Mouse (Mus musculus) neural tube, embryonic 12.5 days (tissue): ENCODE data around the gene Tmem92. TPM values are rescaled to one million over a fixed set of nuclear protein-coding genes. Genes with fewer than 3 reads are reported as not detected.

Experiments
- ATAC-seq: fragments of 200-750 bp; cut with Nextera tagmentation; 2 replicates; pipeline ENCODE4 v1.8.0; 2017; ENCODE audit warnings: low read depth, mild to moderate bottlenecking, moderate TSS enrichment, moderate library complexity; ENCODE audit not compliant: low FRiP score
- H3K27ac ChIP-seq: fragments of 300-500 bp; sonication (generic); 2 replicates; pipeline ENCODE4 v1.5.1; 2016
- H3K27me3 ChIP-seq: fragments of 300-500 bp; sonication (generic); replicated peaks from 2 replicates; pipeline ENCODE4 v1.6.1; 2016; ENCODE audit warnings: mild to moderate bottlenecking
- H3K36me3 ChIP-seq: fragments of 300-500 bp; sonication (generic); 2 replicates; pipeline ENCODE4 v1.6.1; 2016; ENCODE audit warnings: mild to moderate bottlenecking
- H3K4me1 ChIP-seq: fragments of 300-500 bp; sonication (generic); 2 replicates; pipeline ENCODE4 v1.6.1; 2016
- H3K4me2 ChIP-seq: fragments of 300-500 bp; sonication (generic); replicated peaks from 2 replicates; pipeline ENCODE4 v1.6.1; 2016; ENCODE audit warnings: mild to moderate bottlenecking
- H3K4me3 ChIP-seq: fragments of 300-500 bp; sonication (generic); 2 replicates; pipeline ENCODE4 v1.5.1; 2016
- H3K9ac ChIP-seq: fragments of 300-500 bp; sonication (generic); 2 replicates; pipeline ENCODE4 v1.6.1; 2016; ENCODE audit warnings: mild to moderate bottlenecking
- H3K9me3 ChIP-seq: fragments of 300-500 bp; sonication (generic); 2 replicates; pipeline ENCODE4 v1.6.1; 2016; ENCODE audit warnings: mild to moderate bottlenecking
- WGBS: fragments of 180-500 bp; shearing (Covaris S2); methylation state at CpG from one replicate; pipeline ENCODE4 v1.1.7; 2016; 5-methylcytosine and 5-hydroxymethylcytosine counted together
- polyA plus RNA-seq: library from polyadenylated mRNA; unstranded; fragments of >200 nt; fragmentation: Nextera tagmentation; extraction: Ambion mirVana; gene quantifications from 2 replicates; pipeline ENCODE4 v1.2.1, GENCODE M21; 2016

The Tmem92 gene
- polyA plus RNA-seq, 1 experiment from 2014 or later = not detected

- Histone ChIP-seq H3K9ac (no peak overlapping the region), H3K4me1 (no peaks in the 10 kb centered on the region), H3K4me2 (no peak overlapping the region), H3K4me3 (no peak overlapping the region), H3K27ac (no peak overlapping the region), H3K27me3 (no peaks in the 10 kb centered on the region), H3K36me3 (no peaks in the 10 kb centered on the region), H3K9me3 (no peaks in the 10 kb centered on the region)
- 81% methylated on average over 7 of the region's 7 CpGs for WGBS
- ATAC-seq = no peak
Observed at GRCm38 (mm10) chr11:94760799-94761198, 21.7 kb downstream of the Tmem92 start.

- ATAC-seq = no peak
- H3K27me3 ChIP-seq = no peaks in the 10 kb centered on the region
- H3K36me3 ChIP-seq = no peaks in the 10 kb centered on the region
- H3K4me2 ChIP-seq = no peak overlapping the region
- no peak overlapping the region for H3K27ac ChIP-seq
- 92% methylated on average over 3 of the region's 3 CpGs for WGBS
- no peaks in the 10 kb centered on the region for H3K4me1 ChIP-seq
- H3K9ac ChIP-seq = no peak overlapping the region
- no peak overlapping the region for H3K4me3 ChIP-seq
- no peaks in the 10 kb centered on the region for H3K9me3 ChIP-seq
Observed at GRCm38 (mm10) chr11:94760364-94760763, 22.1 kb downstream of the Tmem92 start.

GRCm38 (mm10) chr11:94759916-94760315, 22.6 kb downstream of the Tmem92 start:
- 85% methylated on average over 6 of the region's 6 CpGs for WGBS
- H3K9ac ChIP-seq = no peak overlapping the region
- H3K27me3 ChIP-seq = no peaks in the 10 kb centered on the region
- H3K27ac ChIP-seq = no peak overlapping the region
- no peak overlapping the region for H3K4me3 ChIP-seq
- no peak for ATAC-seq
- no peaks in the 10 kb centered on the region for H3K36me3 ChIP-seq
- no peaks in the 10 kb centered on the region for H3K9me3 ChIP-seq
- no peak overlapping the region for H3K4me2 ChIP-seq
- H3K4me1 ChIP-seq = no peaks in the 10 kb centered on the region

- no peaks in the 10 kb centered on the region for H3K36me3 ChIP-seq
- no peaks in the 10 kb centered on the region for H3K27me3 ChIP-seq
- H3K4me3 ChIP-seq = no peak overlapping the region
- ATAC-seq = no peak
- no peaks in the 10 kb centered on the region for H3K4me1 ChIP-seq
- H3K4me2 ChIP-seq = no peak overlapping the region
- no peak overlapping the region for H3K9ac ChIP-seq
- 64% methylated on average over 2 of the region's 2 CpGs for WGBS
- H3K27ac ChIP-seq = no peak overlapping the region
- H3K9me3 ChIP-seq = no peaks in the 10 kb centered on the region
Observed at GRCm38 (mm10) chr11:94752946-94753713, 29.4 kb downstream of the Tmem92 start.

- 81% methylated on average over 29 of the region's 29 CpGs for WGBS
- no peak for ATAC-seq
- H3K4me1 ChIP-seq = no peaks in the 10 kb centered on the region
Observed at GRCm38 (mm10) chr11:94741732-94742272, 40.7 kb downstream of the Tmem92 start, which contains the start of gene Cdc34b. Gene Cdc34b, plus strand, starts transcription at chr11:94741782.

GRCm38 (mm10) chr11:94735746-94736145, 46.8 kb downstream of the Tmem92 start:
- 64% methylated on average over 2 of the region's 2 CpGs for WGBS

More at GRCm38 (mm10) chr11:94741732-94742272, 40.7 kb downstream of the Tmem92 start, which contains the start of gene Cdc34b:
- Histone ChIP-seq H3K4me2 (no peak within 1 kb of the TSS), H3K4me3 (no peak within 1 kb of the TSS), H3K27me3 (no peaks in the 10 kb centered on the region), H3K36me3 (no peaks in the 10 kb centered on the region), H3K9ac (no peak within 1 kb of the TSS), H3K9me3 (no peaks in the 10 kb centered on the region), H3K27ac (no peak within 1 kb of the TSS)

GRCm38 (mm10) chr11:94732773-94733172, 49.7 kb downstream of the Tmem92 start:
- no peak for ATAC-seq
- no peaks in the 10 kb centered on the region for H3K27me3 ChIP-seq
- no peaks in the 10 kb centered on the region for H3K4me1 ChIP-seq
- 45% methylated on average over 8 of the region's 8 CpGs for WGBS
- no peak overlapping the region for H3K9ac ChIP-seq
- H3K36me3 ChIP-seq = no peaks in the 10 kb centered on the region
- no peak overlapping the region for H3K27ac ChIP-seq
- H3K4me3 ChIP-seq = no peak overlapping the region
- H3K4me2 ChIP-seq = no peak overlapping the region
- H3K9me3 ChIP-seq = no peaks in the 10 kb centered on the region

More at GRCm38 (mm10) chr11:94735746-94736145, 46.8 kb downstream of the Tmem92 start:
- H3K27me3 ChIP-seq = no peaks in the 10 kb centered on the region
- no peak overlapping the region for H3K4me2 ChIP-seq
- H3K9ac ChIP-seq = no peak overlapping the region
- H3K36me3 ChIP-seq = no peaks in the 10 kb centered on the region
- H3K4me1 ChIP-seq = no peaks in the 10 kb centered on the region
- no peak overlapping the region for H3K27ac ChIP-seq
- ATAC-seq = no peak
- H3K9me3 ChIP-seq = no peaks in the 10 kb centered on the region
- no peak overlapping the region for H3K4me3 ChIP-seq

GRCm38 (mm10) chr11:94731229-94731628, 51.3 kb downstream of the Tmem92 start:
- H3K4me3 ChIP-seq = no peak overlapping the region
- H3K4me2 ChIP-seq = no peak overlapping the region
- WGBS = 90% methylated on average over 12 of the region's 12 CpGs
- no peak overlapping the region for H3K9ac ChIP-seq
- no peaks in the 10 kb centered on the region for H3K27me3 ChIP-seq
- no peaks in the 10 kb centered on the region for H3K9me3 ChIP-seq
- ATAC-seq = no peak
- no peaks in the 10 kb centered on the region for H3K4me1 ChIP-seq
- no peaks in the 10 kb centered on the region for H3K36me3 ChIP-seq
- H3K27ac ChIP-seq = no peak overlapping the region

GRCm38 (mm10) chr11:94730261-94730660, 52.2 kb downstream of the Tmem92 start:
- Histone ChIP-seq H3K36me3 (no peaks in the 10 kb centered on the region), H3K4me3 (no peak overlapping the region), H3K9ac (no peak overlapping the region), H3K9me3 (no peaks in the 10 kb centered on the region), H3K4me1 (no peaks in the 10 kb centered on the region), H3K27ac (no peak overlapping the region), H3K4me2 (no peak overlapping the region), H3K27me3 (no peaks in the 10 kb centered on the region)
- no peak for ATAC-seq
- 42% methylated on average over 5 of the region's 5 CpGs for WGBS

GRCm38 (mm10) chr11:94729565-94729964, 52.9 kb downstream of the Tmem92 start:
- Histone ChIP-seq H3K4me1 (no peaks in the 10 kb centered on the region), H3K4me3 (no peak overlapping the region), H3K36me3 (no peaks in the 10 kb centered on the region), H3K4me2 (no peak overlapping the region), H3K27me3 (no peaks in the 10 kb centered on the region), H3K9me3 (no peaks in the 10 kb centered on the region), H3K9ac (no peak overlapping the region), H3K27ac (no peak overlapping the region)
- no peak for ATAC-seq
- 33% methylated on average over 4 of the region's 4 CpGs for WGBS

GRCm38 (mm10) chr11:94728545-94728944, 54.0 kb downstream of the Tmem92 start:
- Histone ChIP-seq H3K4me3 (no peak overlapping the region), H3K36me3 (no peaks in the 10 kb centered on the region), H3K4me2 (no peak overlapping the region), H3K27ac (no peak overlapping the region), H3K4me1 (no peaks in the 10 kb centered on the region), H3K9me3 (no peaks in the 10 kb centered on the region), H3K9ac (no peak overlapping the region), H3K27me3 (no peaks in the 10 kb centered on the region)
- ATAC-seq = no peak
- 84% methylated on average over 3 of the region's 3 CpGs for WGBS

GRCm38 (mm10) chr11:94727306-94727705, 55.2 kb downstream of the Tmem92 start:
- Histone ChIP-seq H3K4me2 (no peak overlapping the region), H3K9me3 (no peaks in the 10 kb centered on the region), H3K4me1 (no peaks in the 10 kb centered on the region), H3K27ac (no peak overlapping the region), H3K36me3 (no peaks in the 10 kb centered on the region), H3K9ac (no peak overlapping the region), H3K27me3 (no peaks in the 10 kb centered on the region), H3K4me3 (no peak overlapping the region)
- ATAC-seq = no peak
- 80% methylated on average over 3 of the region's 3 CpGs for WGBS
